Mouse (Mus musculus): ENCODE results near the gene Maml2. TPM values are rescaled to one million over a fixed set of nuclear protein-coding genes. Genes with fewer than 3 reads are reported as not detected.

Maml2 gene
- polyA plus RNA-seq, 1 experiment from 2014 or later: 10.0 TPM

- H3K4me3 ChIP-seq (replicated peaks; ENCODE audit: low read depth, low read length): no peak overlapping the region
- no peaks in the 10 kb centered on the region for H3K36me3 ChIP-seq (ENCODE audit: insufficient read depth, low read length)
- 27% methylated on average over 3 of the region's 3 CpGs for WGBS
- H3K27ac ChIP-seq: no peak overlapping the region
- no peaks in the 10 kb centered on the region for H3K9me3 ChIP-seq (replicated peaks; ENCODE audit: low read length)
- no peak for TF ChIP-seq CTCF (IDR thresholded peaks at IDR 0.05; ENCODE audit: low read depth)
- ATAC-seq (replicated peaks; ENCODE audit: low FRiP score, low read depth): no peak
- no peaks in the 10 kb centered on the region for H3K27me3 ChIP-seq (ENCODE audit: insufficient read depth, low read length)
- peaks cover 34% of the 10 kb centered on the region for H3K4me1 ChIP-seq (replicated peaks; ENCODE audit: insufficient read depth, low read length)
- peak overlapping the region; percentile 28; the same call in 1 of the 2 replicates for H3K9ac ChIP-seq (ENCODE audit: low read depth, low read length)
- H3K4me2 ChIP-seq (ENCODE audit: low read length): peak overlapping the region; percentile 74
- peak; percentile 21 for DNase-seq (ENCODE audit: low spot score)
Observed at GRCm38 (mm10) chr9:13300041-13300441, 2.3 kb downstream of the Maml2 start.

- Histone ChIP-seq H3K4me3 (replicated peaks; ENCODE audit: low read depth, low read length) (no peak overlapping the region), H3K4me1 (replicated peaks; ENCODE audit: insufficient read depth, low read length) (peaks cover 34% of the 10 kb centered on the region), H3K27me3 (ENCODE audit: insufficient read depth, low read length) (no peaks in the 10 kb centered on the region), H3K9me3 (replicated peaks; ENCODE audit: low read length) (no peaks in the 10 kb centered on the region), H3K27ac (peak overlapping the region; percentile 6; the same call in 1 of the 2 replicates), H3K9ac (ENCODE audit: low read depth, low read length) (no peak overlapping the region), H3K36me3 (ENCODE audit: insufficient read depth, low read length) (no peaks in the 10 kb centered on the region), H3K4me2 (ENCODE audit: low read length) (peak overlapping the region; percentile 74)
- ATAC-seq (replicated peaks; ENCODE audit: low FRiP score, low read depth) (no peak), DNase-seq (ENCODE audit: low spot score) (peak; percentile 28)
- 74% methylated on average over 9 of the region's 9 CpGs for whole genome bisulfite sequencing
- TF ChIP-seq CTCF (IDR thresholded peaks at IDR 0.05; ENCODE audit: low read depth): no peak
Observed at GRCm38 (mm10) chr9:13300891-13301782, 3.4 kb downstream of the Maml2 start.

DNA sequence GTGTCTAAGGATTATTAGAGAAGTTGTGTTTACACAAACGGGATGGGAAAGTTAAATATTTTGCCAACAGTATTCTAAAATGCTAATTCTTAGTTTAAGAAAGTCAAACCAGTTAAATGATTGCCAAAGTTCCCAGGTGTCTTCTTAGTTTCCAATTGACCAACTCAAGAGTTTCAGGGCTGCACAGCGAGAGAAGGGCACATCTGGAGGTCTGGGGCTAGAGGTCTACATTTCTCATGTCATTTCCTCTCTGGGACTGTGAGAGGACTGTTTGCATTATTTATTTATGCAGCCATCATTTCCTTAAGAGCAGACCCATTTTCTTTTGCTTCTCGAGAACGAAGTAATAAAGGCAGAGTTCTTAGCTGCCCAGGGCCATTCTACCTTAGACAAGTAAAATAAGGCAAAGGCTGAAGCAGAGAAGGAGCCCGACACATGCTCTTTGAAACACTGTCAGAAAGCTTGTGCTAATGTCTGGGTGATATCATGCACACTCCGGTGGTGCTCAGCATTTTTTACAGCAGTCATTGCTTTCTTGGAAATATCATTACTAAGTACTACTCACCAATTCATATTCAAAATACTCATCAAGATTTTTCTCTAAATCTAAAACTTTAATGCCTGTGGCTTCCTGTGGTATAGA, 4.5 kb downstream of the Maml2 start:
- Histone ChIP-seq H3K36me3 (ENCODE audit: insufficient read depth, low read length) (no peaks in the 10 kb centered on the region), H3K4me2 (ENCODE audit: low read length) (peak overlapping the region; percentile 12; the same call in 1 of the 2 replicates), H3K9me3 (replicated peaks; ENCODE audit: low read length) (no peaks in the 10 kb centered on the region), H3K9ac (ENCODE audit: low read depth, low read length) (no peak overlapping the region), H3K27ac (no peak overlapping the region), H3K27me3 (ENCODE audit: insufficient read depth, low read length) (no peaks in the 10 kb centered on the region), H3K4me1 (replicated peaks; ENCODE audit: insufficient read depth, low read length) (peaks cover 34% of the 10 kb centered on the region), H3K4me3 (replicated peaks; ENCODE audit: low read depth, low read length) (no peak overlapping the region)
- 45% methylated on average over 6 of the region's 6 CpGs for WGBS
- TF ChIP-seq CTCF (IDR thresholded peaks at IDR 0.05; ENCODE audit: low read depth): no peak
- no peak for ATAC-seq (replicated peaks; ENCODE audit: low FRiP score, low read depth)
- peak; percentile 4 for DNase-seq (ENCODE audit: low spot score)

GRCm38 (mm10) chr9:13303099-13303771, 5.5 kb downstream of the Maml2 start:
- Histone ChIP-seq H3K27me3 (ENCODE audit: insufficient read depth, low read length) (no peaks in the 10 kb centered on the region), H3K27ac (no peak overlapping the region), H3K4me3 (replicated peaks; ENCODE audit: low read depth, low read length) (no peak overlapping the region), H3K9me3 (replicated peaks; ENCODE audit: low read length) (no peaks in the 10 kb centered on the region), H3K36me3 (ENCODE audit: insufficient read depth, low read length) (no peaks in the 10 kb centered on the region), H3K9ac (ENCODE audit: low read depth, low read length) (no peak overlapping the region), H3K4me1 (replicated peaks; ENCODE audit: insufficient read depth, low read length) (peaks cover 37% of the 10 kb centered on the region), H3K4me2 (ENCODE audit: low read length) (no peak overlapping the region)
- ATAC-seq (replicated peaks; ENCODE audit: low FRiP score, low read depth): no peak
- WGBS: 54% methylated on average over 5 of the region's 5 CpGs
- DNase-seq (ENCODE audit: low spot score): no peak
- no peak for TF ChIP-seq CTCF (IDR thresholded peaks at IDR 0.05; ENCODE audit: low read depth)

GRCm38 (mm10) chr9:13303976-13304375, 6.2 kb downstream of the Maml2 start:
- no peak for TF ChIP-seq CTCF (IDR thresholded peaks at IDR 0.05; ENCODE audit: low read depth)
- no peaks in the 10 kb centered on the region for H3K27me3 ChIP-seq (ENCODE audit: insufficient read depth, low read length)
- 55% methylated on average over 6 of the region's 6 CpGs for WGBS
- H3K4me1 ChIP-seq (replicated peaks; ENCODE audit: insufficient read depth, low read length): peaks cover 30% of the 10 kb centered on the region
- H3K9me3 ChIP-seq (replicated peaks; ENCODE audit: low read length): no peaks in the 10 kb centered on the region
- no peaks in the 10 kb centered on the region for H3K36me3 ChIP-seq (ENCODE audit: insufficient read depth, low read length)
- no peak overlapping the region for H3K27ac ChIP-seq
- ATAC-seq (replicated peaks; ENCODE audit: low FRiP score, low read depth): no peak
- no peak overlapping the region for H3K9ac ChIP-seq (ENCODE audit: low read depth, low read length)
- no peak overlapping the region for H3K4me2 ChIP-seq (ENCODE audit: low read length)
- DNase-seq (ENCODE audit: low spot score): peak; percentile 11
- no peak overlapping the region for H3K4me3 ChIP-seq (replicated peaks; ENCODE audit: low read depth, low read length)

DNA sequence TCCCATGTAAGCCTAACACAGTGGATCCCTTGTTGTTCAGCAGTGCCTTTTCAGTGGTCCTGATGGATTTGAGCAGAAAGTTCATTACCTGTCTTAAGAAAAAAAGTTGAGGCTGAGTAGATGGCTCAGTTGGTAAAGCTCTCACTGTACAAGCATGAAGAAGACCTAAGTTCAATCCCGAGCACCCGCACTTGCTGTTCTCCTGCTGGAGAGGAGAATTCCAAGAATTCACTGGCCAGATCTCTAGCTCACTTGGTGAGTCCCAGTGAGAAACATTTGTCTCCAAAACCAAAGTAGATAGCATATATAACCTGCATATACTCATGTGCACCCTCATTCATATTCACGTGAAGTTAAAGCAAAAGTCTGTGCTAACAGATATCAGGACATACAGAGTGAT, 8.7 kb downstream of the Maml2 start:
- 86% methylated on average over 3 of the region's 3 CpGs for WGBS
- TF ChIP-seq CTCF (IDR thresholded peaks at IDR 0.05; ENCODE audit: low read depth): no peak
- H3K4me1 ChIP-seq (replicated peaks; ENCODE audit: insufficient read depth, low read length): peaks cover 19% of the 10 kb centered on the region
- no peak overlapping the region for H3K27ac ChIP-seq
- ATAC-seq (replicated peaks; ENCODE audit: low FRiP score, low read depth): no peak
- no peak overlapping the region for H3K9ac ChIP-seq (ENCODE audit: low read depth, low read length)
- H3K27me3 ChIP-seq (ENCODE audit: insufficient read depth, low read length): no peaks in the 10 kb centered on the region
- no peak overlapping the region for H3K4me3 ChIP-seq (replicated peaks; ENCODE audit: low read depth, low read length)
- no peaks in the 10 kb centered on the region for H3K36me3 ChIP-seq (ENCODE audit: insufficient read depth, low read length)
- no peak for DNase-seq (ENCODE audit: low spot score)
- H3K9me3 ChIP-seq (replicated peaks; ENCODE audit: low read length): no peaks in the 10 kb centered on the region
- H3K4me2 ChIP-seq (ENCODE audit: low read length): no peak overlapping the region
